Mouse (Mus musculus): Measurements from ENCODE around the gene Ubtd1. TPM values are rescaled to one million over a fixed set of nuclear protein-coding genes. Genes with fewer than 3 reads are reported as not detected.
A peak's percentile ranks its signal among the peaks of the same experiment; 100 is the strongest.

Gene Ubtd1
- polyA plus RNA-seq, 1 experiment from 2014 or later = 13.1 TPM

GRCm38 (mm10) chr19:42035456-42036248, 54.1 kb downstream of the Ubtd1 start, which contains the start of gene Ankrd2:
TSS of gene Ankrd2 (plus strand) at chr19:42036000.
- TF ChIP-seq CTCF (IDR thresholded peaks at IDR 0.05; ENCODE audit: low read depth) = peak; percentile 95
- 59% methylated on average over 19 of the region's 19 CpGs for WGBS
- H3K27me3 ChIP-seq (ENCODE audit: insufficient read depth, low read length) = no peaks in the 10 kb centered on the region
- no peak within 1 kb of the TSS for H3K9ac ChIP-seq
- ATAC-seq (ENCODE audit: insufficient read depth) (peak; percentile 78), DNase-seq (peak; percentile 92)
- H3K4me2 ChIP-seq = no peak within 1 kb of the TSS
- H3K4me1 ChIP-seq (ENCODE audit: insufficient read depth) = no peaks in the 10 kb centered on the region
- H3K9me3 ChIP-seq (ENCODE audit: low read depth, low read length) = no peaks in the 10 kb centered on the region
- no peak within 1 kb of the TSS for H3K27ac ChIP-seq (ENCODE audit: low read depth)
- no peak within 1 kb of the TSS for H3K4me3 ChIP-seq (ENCODE audit: low read depth, low read length)
- no peaks in the 10 kb centered on the region for H3K36me3 ChIP-seq (ENCODE audit: insufficient read depth)

GRCm38 (mm10) chr19:42036357-42036756, 54.8 kb downstream of the Ubtd1 start:
- no peak for ATAC-seq (ENCODE audit: insufficient read depth)
- H3K9ac ChIP-seq = no peak overlapping the region

GRCm38 (mm10) chr19:42037167-42037702, 55.7 kb downstream of the Ubtd1 start:
- ATAC-seq (ENCODE audit: insufficient read depth) (no peak), DNase-seq (no peak)

More at GRCm38 (mm10) chr19:42036357-42036756, 54.8 kb downstream of the Ubtd1 start:
- Histone ChIP-seq H3K27me3 (ENCODE audit: insufficient read depth, low read length) (no peaks in the 10 kb centered on the region), H3K9me3 (ENCODE audit: low read depth, low read length) (no peaks in the 10 kb centered on the region), H3K4me1 (ENCODE audit: insufficient read depth) (no peaks in the 10 kb centered on the region), H3K4me2 (no peak overlapping the region), H3K36me3 (ENCODE audit: insufficient read depth) (no peaks in the 10 kb centered on the region), H3K4me3 (ENCODE audit: low read depth, low read length) (no peak overlapping the region), H3K27ac (ENCODE audit: low read depth) (no peak overlapping the region)
- no peak for TF ChIP-seq CTCF (IDR thresholded peaks at IDR 0.05; ENCODE audit: low read depth)
- DNase-seq = no peak
- 79% methylated on average over 3 of the region's 3 CpGs for WGBS

GRCm38 (mm10) chr19:42038310-42038709, 56.7 kb downstream of the Ubtd1 start:
- Histone ChIP-seq H3K9me3 (ENCODE audit: low read depth, low read length) (no peaks in the 10 kb centered on the region), H3K4me3 (ENCODE audit: low read depth, low read length) (no peak overlapping the region), H3K27ac (ENCODE audit: low read depth) (no peak overlapping the region), H3K4me1 (ENCODE audit: insufficient read depth) (no peaks in the 10 kb centered on the region), H3K36me3 (ENCODE audit: insufficient read depth) (no peaks in the 10 kb centered on the region), H3K9ac (no peak overlapping the region), H3K4me2 (no peak overlapping the region), H3K27me3 (ENCODE audit: insufficient read depth, low read length) (no peaks in the 10 kb centered on the region)
- DNase-seq = no peak
- no peak for TF ChIP-seq CTCF (IDR thresholded peaks at IDR 0.05; ENCODE audit: low read depth)
- ATAC-seq (ENCODE audit: insufficient read depth) = no peak
- 86% methylated on average over 12 of the region's 12 CpGs for WGBS

More at GRCm38 (mm10) chr19:42037167-42037702, 55.7 kb downstream of the Ubtd1 start:
- no peak for TF ChIP-seq CTCF (IDR thresholded peaks at IDR 0.05; ENCODE audit: low read depth)
- Histone ChIP-seq H3K36me3 (ENCODE audit: insufficient read depth) (no peaks in the 10 kb centered on the region), H3K9me3 (ENCODE audit: low read depth, low read length) (no peaks in the 10 kb centered on the region), H3K4me2 (no peak overlapping the region), H3K9ac (no peak overlapping the region), H3K27me3 (ENCODE audit: insufficient read depth, low read length) (no peaks in the 10 kb centered on the region), H3K4me1 (ENCODE audit: insufficient read depth) (no peaks in the 10 kb centered on the region), H3K27ac (ENCODE audit: low read depth) (no peak overlapping the region), H3K4me3 (ENCODE audit: low read depth, low read length) (no peak overlapping the region)
- 49% methylated on average over 11 of the region's 11 CpGs for WGBS

GRCm38 (mm10) chr19:42043988-42044387, 62.4 kb downstream of the Ubtd1 start:
- no peak for TF ChIP-seq CTCF (IDR thresholded peaks at IDR 0.05; ENCODE audit: low read depth)
- Histone ChIP-seq H3K27ac (ENCODE audit: low read depth) (no peak overlapping the region), H3K4me2 (no peak overlapping the region), H3K27me3 (ENCODE audit: insufficient read depth, low read length) (no peaks in the 10 kb centered on the region), H3K36me3 (ENCODE audit: insufficient read depth) (no peaks in the 10 kb centered on the region), H3K9me3 (ENCODE audit: low read depth, low read length) (no peaks in the 10 kb centered on the region), H3K9ac (no peak overlapping the region), H3K4me3 (ENCODE audit: low read depth, low read length) (no peak overlapping the region), H3K4me1 (ENCODE audit: insufficient read depth) (no peaks in the 10 kb centered on the region)
- DNase-seq = no peak
- no peak for ATAC-seq (ENCODE audit: insufficient read depth)
- WGBS = 95% methylated on average over 6 of the region's 6 CpGs

- WGBS = 19% methylated on average over 23 of the region's 23 CpGs
- H3K9me3 ChIP-seq (ENCODE audit: low read depth, low read length) = no peaks in the 10 kb centered on the region
- DNase-seq (peak; percentile 89), ATAC-seq (ENCODE audit: insufficient read depth) (peak; percentile 93)
- no peaks in the 10 kb centered on the region for H3K4me1 ChIP-seq (ENCODE audit: insufficient read depth)
- peak within 1 kb of the TSS; percentile 33 for H3K4me3 ChIP-seq (ENCODE audit: low read depth, low read length)
- H3K27me3 ChIP-seq (ENCODE audit: insufficient read depth, low read length) = no peaks in the 10 kb centered on the region
- H3K4me2 ChIP-seq = peak within 1 kb of the TSS; percentile 61
- no peaks in the 10 kb centered on the region for H3K36me3 ChIP-seq (ENCODE audit: insufficient read depth)
- H3K27ac ChIP-seq (ENCODE audit: low read depth) = no peak within 1 kb of the TSS
- TF ChIP-seq CTCF (IDR thresholded peaks at IDR 0.05; ENCODE audit: low read depth) = peak; percentile 91
- peak within 1 kb of the TSS; percentile 24 for H3K9ac ChIP-seq
Measured at GRCm38 (mm10) chr19:42045269-42046102, 63.9 kb downstream of the Ubtd1 start, which contains the start of gene Hoga1. TSS of gene Hoga1 (plus strand) at chr19:42045610.

Measured in lung, embryonic 14.5 days (tissue).